Mouse (Mus musculus): ENCODE data around the gene Il16. TPM values are rescaled to one million over a fixed set of nuclear protein-coding genes. Genes with fewer than 3 reads are reported as not detected.

The Il16 gene
- polyA plus RNA-seq, 1 experiment, result not detected

DNA sequence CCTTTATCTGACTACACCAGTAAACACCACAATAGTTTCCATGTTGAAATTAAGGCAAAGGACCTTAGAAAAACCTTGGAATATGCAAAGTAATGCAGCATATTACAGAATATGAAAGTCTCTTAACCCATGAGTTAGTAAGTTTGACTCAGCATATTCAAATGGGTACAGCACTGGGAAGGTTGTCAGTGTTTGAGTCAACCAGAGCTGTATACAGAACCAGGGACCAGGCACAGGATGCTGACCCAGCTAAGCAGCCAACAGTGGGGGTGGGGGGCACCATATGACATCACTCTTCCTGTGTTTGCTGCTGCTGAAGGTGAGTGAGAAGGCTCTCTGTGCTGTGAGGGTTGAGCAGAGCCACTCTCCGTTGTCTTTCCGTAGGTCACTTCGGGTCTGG, 148.5 kb downstream of the Il16 start:
- no peak for TF ChIP-seq POLR2A (IDR thresholded peaks at IDR 0.05; ENCODE audit: insufficient read depth, low read depth, low read length)
- TF ChIP-seq CTCF (IDR thresholded peaks at IDR 0.05; ENCODE audit: insufficient read depth, low read depth, low read length), result no peak
- WGBS, result 92% methylated on average over 3 of the region's 3 CpGs

DNA sequence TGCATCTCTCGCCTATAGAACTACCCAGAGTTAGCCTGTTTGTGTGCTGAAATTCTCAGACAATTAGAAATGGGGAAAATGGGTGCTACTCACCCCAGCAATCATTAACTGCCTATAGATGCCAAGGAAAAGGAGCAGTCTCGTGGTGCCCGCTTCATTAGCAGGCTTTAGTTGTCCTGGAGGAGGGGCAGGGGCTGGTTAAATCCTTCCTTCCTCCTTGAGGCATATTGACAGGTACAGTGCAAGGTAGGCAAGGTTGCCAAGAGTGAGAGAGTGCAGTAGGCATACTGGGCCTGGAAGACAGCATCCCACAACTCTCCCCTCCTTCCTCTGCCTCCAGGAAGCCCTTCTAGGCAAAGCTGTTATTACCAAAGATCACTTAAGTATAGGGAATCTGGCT, 151.5 kb downstream of the Il16 start:
- Histone ChIP-seq H3K27ac (ENCODE audit: insufficient read depth, low read depth, low read length) (no peak overlapping the region), H3K4me1 (ENCODE audit: control insufficient read depth, insufficient read depth, low read length) (peaks cover 3% of the 10 kb centered on the region; the same call in 1 of the 2 replicates), H3K4me3 (ENCODE audit: insufficient read depth, low read depth, low read length) (no peak overlapping the region)
- no peak for TF ChIP-seq POLR2A (IDR thresholded peaks at IDR 0.05; ENCODE audit: insufficient read depth, low read depth, low read length)
- no peak for TF ChIP-seq CTCF (IDR thresholded peaks at IDR 0.05; ENCODE audit: insufficient read depth, low read depth, low read length)
- WGBS, result 63% methylated on average over 3 of the region's 3 CpGs

More for the DNA sequence above, 148.5 kb downstream of the Il16 start:
- no peak overlapping the region for H3K4me3 ChIP-seq (ENCODE audit: insufficient read depth, low read depth, low read length)
- no peak overlapping the region for H3K27ac ChIP-seq (ENCODE audit: insufficient read depth, low read depth, low read length)
- H3K4me1 ChIP-seq (ENCODE audit: control insufficient read depth, insufficient read depth, low read length), result peaks cover 3% of the 10 kb centered on the region; the same call in 1 of the 2 replicates

Other genes starting within 250 kb of the Il16 start
- not detected in 2 replicates for gene Tmc3, start 160.8 kb downstream of the Il16 start, polyA plus RNA-seq (2012; ENCODE audit: insufficient read depth, insufficient read length, low replicate concordance, missing spikeins)
- gene Stard5, start 113.8 kb downstream of the Il16 start, polyA plus RNA-seq (2012; ENCODE audit: insufficient read depth, insufficient read length, low replicate concordance, missing spikeins), result not detected in 2 replicates
- gene Cfap161, start 49.2 kb upstream of the Il16 start, polyA plus RNA-seq (2012; ENCODE audit: insufficient read depth, insufficient read length, low replicate concordance, missing spikeins), result not detected in 2 replicates
- 138 TPM in 1 of 2 replicates, not detected in the other for gene Tlnrd1, start 138.6 kb upstream of the Il16 start, polyA plus RNA-seq (2012; ENCODE audit: insufficient read depth, insufficient read length, low replicate concordance, missing spikeins)
- not detected in 2 replicates for gene Mesd, start 138.7 kb upstream of the Il16 start, polyA plus RNA-seq (2012; ENCODE audit: insufficient read depth, insufficient read length, low replicate concordance, missing spikeins)